Mouse (Mus musculus): ENCODE data around the gene Rad51b. TPM values are rescaled to one million over a fixed set of nuclear protein-coding genes. Genes with fewer than 3 reads are reported as not detected.

Gene Rad51b
- polyA plus RNA-seq, 1 experiment from 2014 or later: 8.0 TPM

- TF ChIP-seq CTCF (IDR thresholded peaks at IDR 0.05; ENCODE audit: low read depth): no peak
- Histone ChIP-seq H3K4me2 (no peak overlapping the region), H3K27me3 (ENCODE audit: insufficient read depth, low read length) (no peaks in the 10 kb centered on the region), H3K4me1 (ENCODE audit: insufficient read depth) (peaks cover 40% of the 10 kb centered on the region), H3K4me3 (ENCODE audit: low read depth, low read length) (no peak overlapping the region), H3K36me3 (ENCODE audit: insufficient read depth) (no peaks in the 10 kb centered on the region), H3K9ac (no peak overlapping the region), H3K27ac (ENCODE audit: low read depth) (peak overlapping the region; percentile 14; the same call in 1 of the 2 replicates), H3K9me3 (ENCODE audit: low read depth, low read length) (no peaks in the 10 kb centered on the region)
- WGBS: 45% methylated on average over 3 of the region's 3 CpGs
- ATAC-seq (ENCODE audit: insufficient read depth) (no peak), DNase-seq (peak; percentile 72)
Measured at GRCm38 (mm10) chr12:79658861-79659260, 361.8 kb downstream of the Rad51b start.

- no peak for TF ChIP-seq CTCF (IDR thresholded peaks at IDR 0.05; ENCODE audit: low read depth)
- H3K9ac ChIP-seq: no peak overlapping the region
- no peak overlapping the region for H3K4me3 ChIP-seq (ENCODE audit: low read depth, low read length)
- no peak for ATAC-seq (ENCODE audit: insufficient read depth)
- WGBS: 10% methylated on average over 2 of the region's 2 CpGs
- H3K36me3 ChIP-seq (ENCODE audit: insufficient read depth): no peaks in the 10 kb centered on the region
- H3K27ac ChIP-seq (ENCODE audit: low read depth): peak overlapping the region; percentile 43; the same call in 1 of the 2 replicates
- no peaks in the 10 kb centered on the region for H3K27me3 ChIP-seq (ENCODE audit: insufficient read depth, low read length)
- H3K9me3 ChIP-seq (ENCODE audit: low read depth, low read length): no peaks in the 10 kb centered on the region
- peaks cover 44% of the 10 kb centered on the region for H3K4me1 ChIP-seq (ENCODE audit: insufficient read depth)
- DNase-seq: no peak
- no peak overlapping the region for H3K4me2 ChIP-seq
Measured at GRCm38 (mm10) chr12:79661270-79661669, 364.2 kb downstream of the Rad51b start.

GRCm38 (mm10) chr12:79663131-79663892 is 366.2 kb downstream of the Rad51b start:
- no peak overlapping the region for H3K9ac ChIP-seq
- no peaks in the 10 kb centered on the region for H3K27me3 ChIP-seq (ENCODE audit: insufficient read depth, low read length)
- H3K4me2 ChIP-seq: no peak overlapping the region
- DNase-seq: peak; percentile 84
- TF ChIP-seq CTCF (IDR thresholded peaks at IDR 0.05; ENCODE audit: low read depth): no peak
- H3K4me3 ChIP-seq (ENCODE audit: low read depth, low read length): no peak overlapping the region
- peak; percentile 66 for ATAC-seq (ENCODE audit: insufficient read depth)
- H3K4me1 ChIP-seq (ENCODE audit: insufficient read depth): peaks cover 38% of the 10 kb centered on the region
- H3K36me3 ChIP-seq (ENCODE audit: insufficient read depth): no peaks in the 10 kb centered on the region
- 28% methylated on average over 10 of the region's 10 CpGs for WGBS
- no peaks in the 10 kb centered on the region for H3K9me3 ChIP-seq (ENCODE audit: low read depth, low read length)
- H3K27ac ChIP-seq (ENCODE audit: low read depth): peak overlapping the region; percentile 82

GRCm38 (mm10) chr12:79663893-79664574 is 367.0 kb downstream of the Rad51b start:
- no peak for ATAC-seq (ENCODE audit: insufficient read depth)
- Histone ChIP-seq H3K27me3 (ENCODE audit: insufficient read depth, low read length) (no peaks in the 10 kb centered on the region), H3K4me1 (ENCODE audit: insufficient read depth) (peaks cover 31% of the 10 kb centered on the region), H3K9me3 (ENCODE audit: low read depth, low read length) (no peaks in the 10 kb centered on the region), H3K27ac (ENCODE audit: low read depth) (peak overlapping the region; percentile 82), H3K4me3 (ENCODE audit: low read depth, low read length) (no peak overlapping the region), H3K9ac (no peak overlapping the region), H3K4me2 (no peak overlapping the region), H3K36me3 (ENCODE audit: insufficient read depth) (no peaks in the 10 kb centered on the region)
- DNase-seq: no peak
- WGBS: 52% methylated on average over 7 of the region's 7 CpGs
- TF ChIP-seq CTCF (IDR thresholded peaks at IDR 0.05; ENCODE audit: low read depth): no peak

GRCm38 (mm10) chr12:79674846-79675439 is 377.9 kb downstream of the Rad51b start:
- TF ChIP-seq CTCF (IDR thresholded peaks at IDR 0.05; ENCODE audit: low read depth): no peak
- WGBS: 49% methylated on average over 11 of the region's 11 CpGs

GRCm38 (mm10) chr12:79675440-79676176 is 378.5 kb downstream of the Rad51b start:
- 21% methylated on average over 13 of the region's 13 CpGs for WGBS
- peak; percentile 90 for ATAC-seq (ENCODE audit: insufficient read depth)
- Histone ChIP-seq H3K4me3 (ENCODE audit: low read depth, low read length) (no peak overlapping the region), H3K9ac (peak overlapping the region; percentile 6; the same call in 1 of the 2 replicates), H3K36me3 (ENCODE audit: insufficient read depth) (no peaks in the 10 kb centered on the region), H3K4me1 (ENCODE audit: insufficient read depth) (peaks cover 37% of the 10 kb centered on the region), H3K4me2 (peak overlapping the region; percentile 35), H3K9me3 (ENCODE audit: low read depth, low read length) (no peaks in the 10 kb centered on the region), H3K27ac (ENCODE audit: low read depth) (peak overlapping the region; percentile 96), H3K27me3 (ENCODE audit: insufficient read depth, low read length) (no peaks in the 10 kb centered on the region)
- peak; percentile 88 for DNase-seq
- no peak for TF ChIP-seq CTCF (IDR thresholded peaks at IDR 0.05; ENCODE audit: low read depth)

More at GRCm38 (mm10) chr12:79674846-79675439, 377.9 kb downstream of the Rad51b start:
- H3K9ac ChIP-seq: no peak overlapping the region
- DNase-seq: peak; percentile 74
- peak overlapping the region; percentile 35 for H3K4me2 ChIP-seq
- H3K27ac ChIP-seq (ENCODE audit: low read depth): peak overlapping the region; percentile 96
- peaks cover 31% of the 10 kb centered on the region for H3K4me1 ChIP-seq (ENCODE audit: insufficient read depth)
- H3K4me3 ChIP-seq (ENCODE audit: low read depth, low read length): no peak overlapping the region
- no peaks in the 10 kb centered on the region for H3K36me3 ChIP-seq (ENCODE audit: insufficient read depth)
- no peaks in the 10 kb centered on the region for H3K27me3 ChIP-seq (ENCODE audit: insufficient read depth, low read length)
- ATAC-seq (ENCODE audit: insufficient read depth): peak; percentile 82
- H3K9me3 ChIP-seq (ENCODE audit: low read depth, low read length): no peaks in the 10 kb centered on the region

All from lung, embryonic 14.5 days (tissue).